Mouse (Mus musculus): ENCODE measurements around the gene Nedd9.
"Not testable (repeated sequence)": the region's sequence is repeated elsewhere in the genome, so short reads cannot be mapped to it uniquely, and the experiment has no call there.

Nedd9 gene

DNA sequence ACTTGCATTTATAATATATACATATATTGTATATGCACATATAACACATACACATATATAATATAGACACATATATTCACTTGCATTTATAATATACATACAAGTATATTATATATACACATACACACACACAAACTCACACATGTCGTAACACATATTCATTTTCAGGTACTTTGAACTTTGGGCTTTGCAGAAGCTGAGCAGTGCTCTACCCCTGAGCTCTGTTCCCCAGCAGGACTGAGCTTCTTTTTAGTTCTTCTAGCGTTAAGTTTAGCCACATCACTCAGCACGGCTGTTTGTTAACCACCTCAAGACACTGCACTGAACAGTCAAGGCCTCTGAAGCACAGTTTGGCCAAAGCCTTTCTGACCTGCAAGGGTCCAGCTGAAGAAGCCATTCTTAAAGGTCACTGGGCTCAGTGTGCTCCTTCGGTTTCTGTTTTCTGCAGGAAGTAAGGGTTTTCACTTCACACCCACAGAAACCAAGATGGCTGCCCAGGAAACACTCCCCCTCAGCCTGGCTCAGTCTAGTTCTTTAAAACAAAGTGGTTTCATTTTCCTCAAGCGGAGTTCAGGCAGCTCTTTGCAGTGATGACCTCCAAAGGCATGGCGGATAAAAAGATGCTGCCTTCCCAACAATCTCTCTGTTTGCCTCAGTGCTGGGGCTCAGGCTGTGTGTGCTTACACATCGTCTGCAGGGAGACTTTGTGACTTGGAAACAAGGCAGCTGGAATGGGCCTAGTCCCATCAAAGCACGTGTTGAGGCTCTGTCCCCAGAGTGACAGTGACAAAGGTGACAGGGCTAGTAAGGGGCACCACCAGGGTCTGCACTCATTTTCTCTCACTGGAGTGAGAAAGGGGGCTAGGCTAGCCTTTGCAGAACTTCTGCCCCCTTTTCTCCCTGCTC, 114.4 kb downstream of the Nedd9 start:
- peak in 1 of 2 experiments; percentile 22 for DNase-seq (ENCODE audit: low spot score in 2 of 2)

DNA sequence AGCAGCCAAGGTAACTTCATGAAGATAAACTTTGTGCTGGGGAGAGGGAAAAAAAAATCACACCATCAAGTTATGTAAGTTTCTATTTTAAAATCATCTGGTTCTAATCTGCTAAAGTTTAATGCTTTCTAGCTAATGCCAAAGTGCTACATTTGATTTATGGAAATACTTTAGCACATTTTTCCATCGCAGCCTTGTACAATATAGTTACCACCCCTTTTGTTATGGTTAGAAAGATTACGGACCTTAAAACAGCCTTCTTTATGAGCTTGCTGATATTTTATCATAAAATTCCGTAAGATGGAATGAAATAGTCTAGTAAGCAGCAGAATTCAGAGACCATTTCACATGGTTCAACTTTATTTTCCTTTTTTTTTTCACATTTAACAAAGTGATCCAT, 115.6 kb downstream of the Nedd9 start:
- no peak for DNase-seq (ENCODE audit: low spot score in 2 of 2)

GRCm38 (mm10) chr13:41368612-41369011, 118.5 kb downstream of the Nedd9 start:
- DNase-seq (ENCODE audit: low spot score in 2 of 2): no peak

DNA sequence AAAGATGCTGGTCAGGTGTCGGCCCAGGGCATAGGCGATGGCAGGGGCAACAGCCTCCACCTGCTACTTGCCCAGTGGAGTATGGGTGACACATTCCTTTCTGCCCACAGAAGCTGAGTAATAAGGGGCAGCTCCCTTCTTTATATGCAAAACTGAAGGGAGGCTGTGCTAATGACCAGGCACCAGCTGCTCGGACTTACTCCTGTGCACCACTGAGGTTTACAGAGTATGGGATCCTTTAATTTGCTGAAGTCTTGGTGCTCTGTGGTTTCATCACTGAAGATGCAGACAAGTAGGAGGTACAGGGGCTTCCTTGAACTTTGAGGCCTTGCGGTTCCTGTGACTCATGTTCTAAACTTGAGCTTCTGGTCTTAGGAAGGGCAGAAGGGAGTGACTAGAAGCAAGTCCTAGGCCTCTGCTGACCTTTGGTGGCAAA, 120.0 kb downstream of the Nedd9 start:
- DNase-seq (ENCODE audit: low spot score in 2 of 2): no peak

DNA sequence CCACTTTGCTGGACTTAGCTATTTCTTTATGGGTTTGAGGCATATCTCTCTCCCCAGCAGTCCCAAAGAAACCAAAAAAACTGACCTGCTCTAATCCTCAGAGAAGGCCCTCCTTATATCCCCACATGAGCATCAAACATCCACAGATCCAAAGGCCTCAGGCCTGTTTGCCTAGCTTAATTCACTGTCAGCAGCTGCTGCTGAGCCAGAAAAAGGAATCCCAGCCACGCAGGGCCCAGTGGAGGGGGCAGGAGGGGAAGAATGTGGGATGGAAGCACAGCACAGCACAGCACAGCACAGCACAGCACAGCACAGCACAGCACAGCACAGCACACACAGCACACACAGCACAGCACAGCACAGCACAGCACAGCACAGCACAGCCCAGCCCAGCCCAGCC, 120.6 kb downstream of the Nedd9 start:
- DNase-seq (ENCODE audit: low spot score in 2 of 2): not testable (repeated sequence)

DNA sequence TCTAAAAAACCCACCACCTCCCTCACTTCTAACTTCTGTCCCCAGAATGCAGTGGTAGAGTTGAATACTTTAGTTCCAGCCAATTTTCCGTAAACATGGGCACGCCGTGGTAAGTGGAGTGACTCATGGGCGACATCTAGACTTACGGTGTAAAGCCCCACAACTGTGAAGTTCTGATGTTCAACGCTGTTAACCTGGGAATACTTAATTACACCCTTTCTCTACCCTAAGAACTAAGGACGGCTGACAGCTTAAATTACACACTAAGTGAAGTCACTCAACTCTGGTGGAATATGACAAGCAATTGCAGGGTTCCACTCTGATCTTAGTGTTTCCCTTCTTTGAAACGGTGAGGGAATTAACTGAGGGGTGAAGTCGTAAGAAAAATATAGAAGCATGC, 122.9 kb downstream of the Nedd9 start:
- DNase-seq (ENCODE audit: low spot score in 2 of 2): no peak

DNA sequence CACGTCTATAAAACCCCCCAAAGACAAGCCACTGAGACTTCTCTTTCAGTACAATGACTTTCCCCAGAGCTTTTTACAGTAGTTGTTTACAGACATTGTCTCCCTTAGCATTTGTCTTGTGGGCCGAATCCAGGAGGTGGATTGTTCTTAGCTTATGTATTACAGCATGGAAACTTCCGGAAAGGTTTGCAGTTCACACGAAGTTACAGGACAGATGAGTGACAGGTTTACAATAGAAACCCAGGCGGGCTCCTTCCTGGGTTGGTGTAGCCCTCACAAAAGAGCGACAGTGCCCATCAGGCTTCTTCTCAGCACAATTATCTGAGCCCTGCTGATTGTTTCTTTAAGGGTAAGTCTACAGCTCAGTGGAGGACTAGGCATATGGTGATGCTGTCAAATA, 124.3 kb downstream of the Nedd9 start:
- no peak for DNase-seq (ENCODE audit: low spot score in 2 of 2)

DNA sequence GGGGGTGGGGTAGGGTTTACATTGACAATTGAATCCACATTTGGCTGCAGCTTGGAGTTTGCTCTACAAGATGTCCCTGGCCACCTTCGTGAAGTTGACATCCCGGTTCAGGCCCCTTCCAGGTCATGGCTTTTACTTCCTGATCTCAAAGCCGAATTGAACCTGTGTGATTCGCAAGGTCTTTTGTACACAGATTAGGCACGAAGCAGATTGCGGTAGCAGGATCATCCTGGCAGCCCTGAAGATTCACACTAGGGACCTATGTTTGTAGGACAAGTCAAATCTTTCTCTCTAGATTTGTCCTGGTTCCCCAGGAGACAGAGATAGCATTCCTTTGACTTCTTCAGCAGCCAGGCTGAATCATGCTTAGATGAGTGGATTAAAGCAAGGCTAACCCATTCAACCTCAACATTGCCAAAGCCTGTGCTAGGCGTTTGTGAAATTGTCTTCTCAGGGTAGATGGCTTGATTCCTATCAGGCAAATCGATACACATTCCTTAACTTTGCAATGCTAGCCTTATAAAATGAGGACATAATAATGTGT, 126.8 kb downstream of the Nedd9 start:
- no peak for DNase-seq (ENCODE audit: low spot score in 2 of 2)

- no peak for DNase-seq (ENCODE audit: low spot score in 2 of 2)
These were observed 127.6 kb downstream of the Nedd9 start for GRCm38 (mm10) chr13:41359330-41360215.

DNA sequence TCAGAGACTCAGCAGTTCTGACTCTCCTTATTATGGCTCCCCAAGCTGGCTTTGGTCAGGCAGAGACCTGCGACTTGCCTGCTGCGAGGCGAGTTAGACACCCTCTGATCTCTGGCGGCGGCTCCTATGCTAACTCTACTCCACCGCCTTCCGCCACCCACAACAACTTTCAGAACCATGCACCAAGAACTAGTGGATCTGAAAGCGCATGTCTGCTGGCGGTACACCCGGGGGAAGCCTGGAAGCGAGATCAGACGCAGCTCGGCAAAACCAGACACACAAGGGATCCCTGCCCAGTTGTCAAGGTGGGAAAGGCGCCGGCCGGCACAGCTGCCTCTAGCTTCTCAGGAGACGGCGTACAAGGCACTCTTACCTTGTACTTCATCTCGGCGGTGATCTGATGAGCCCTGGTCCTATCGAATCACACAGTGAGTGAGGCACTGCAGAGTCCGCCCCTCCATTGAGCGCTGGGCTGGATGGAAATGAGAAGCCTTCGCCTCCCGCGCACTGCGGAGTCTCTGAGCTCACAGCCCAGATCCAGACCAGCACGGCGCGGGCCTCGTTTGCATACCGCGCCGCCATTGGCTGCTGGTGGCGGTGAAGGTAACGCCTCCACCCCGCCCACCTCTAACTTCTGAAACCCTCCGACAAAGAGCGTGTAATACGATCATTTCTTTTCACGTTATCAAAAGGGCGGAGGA, 128.5 kb downstream of the Nedd9 start:
- DNase-seq (ENCODE audit: low spot score in 2 of 2): peak; percentile 74 to 78

DNA sequence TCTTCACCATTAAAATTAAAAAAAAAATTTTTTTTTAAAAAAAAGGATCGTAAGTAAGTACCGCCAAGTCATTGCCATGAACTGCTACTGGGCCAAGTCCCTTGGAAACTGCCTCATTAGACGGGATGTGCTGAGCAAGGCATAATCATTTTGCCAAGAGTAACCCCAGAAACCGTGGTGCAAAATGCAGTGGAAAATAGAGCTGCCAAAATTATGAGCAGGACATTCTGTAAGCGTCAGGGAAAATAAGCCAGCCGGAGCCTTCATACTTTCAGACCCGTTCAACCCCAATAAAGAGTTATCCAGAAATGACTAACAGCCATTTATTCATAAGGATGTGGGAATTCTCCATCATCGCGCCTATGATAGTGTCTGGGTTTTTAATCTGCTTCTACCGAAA, 129.2 kb downstream of the Nedd9 start:
- DNase-seq (ENCODE audit: low spot score in 2 of 2): no peak

GRCm38 (mm10) chr13:41357586-41357985, 129.6 kb downstream of the Nedd9 start:
- no peak for DNase-seq (ENCODE audit: low spot score in 2 of 2)

GRCm38 (mm10) chr13:41357161-41357560, 130.0 kb downstream of the Nedd9 start:
- no peak for DNase-seq (ENCODE audit: low spot score in 2 of 2)

GRCm38 (mm10) chr13:41355552-41355951, 131.6 kb downstream of the Nedd9 start:
- no peak for DNase-seq (ENCODE audit: low spot score in 2 of 2)

GRCm38 (mm10) chr13:41354591-41354990, 132.6 kb downstream of the Nedd9 start:
- no peak for DNase-seq (ENCODE audit: low spot score in 2 of 2)

GRCm38 (mm10) chr13:41353676-41354075, 133.5 kb downstream of the Nedd9 start:
- DNase-seq (ENCODE audit: low spot score in 2 of 2): no peak

DNA sequence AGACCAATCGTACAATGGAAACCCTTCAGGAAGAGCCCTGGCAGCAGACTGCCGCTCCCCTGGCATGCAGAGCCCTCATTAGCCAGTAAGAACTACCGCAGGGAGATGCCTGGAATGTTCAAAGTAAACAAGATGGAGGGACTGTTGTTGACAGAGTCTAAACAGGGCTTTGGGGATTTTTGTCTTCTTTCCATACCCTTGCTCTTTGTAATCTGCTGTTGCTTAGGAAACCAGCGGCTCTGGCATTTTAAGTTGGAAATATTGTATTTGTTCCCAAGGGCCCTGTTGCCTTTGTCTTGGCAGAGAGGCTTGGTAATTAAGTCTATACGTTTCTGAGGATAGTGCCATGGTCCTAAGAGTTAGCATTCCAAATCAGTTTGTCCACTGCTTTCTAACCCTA, 134.8 kb downstream of the Nedd9 start:
- DNase-seq (ENCODE audit: low spot score in 2 of 2): no peak

GRCm38 (mm10) chr13:41350589-41350988, 136.6 kb downstream of the Nedd9 start:
- DNase-seq (ENCODE audit: low spot score in 2 of 2): no peak

GRCm38 (mm10) chr13:41349770-41350169, 137.4 kb downstream of the Nedd9 start:
- no peak for DNase-seq (ENCODE audit: low spot score in 2 of 2)

DNA sequence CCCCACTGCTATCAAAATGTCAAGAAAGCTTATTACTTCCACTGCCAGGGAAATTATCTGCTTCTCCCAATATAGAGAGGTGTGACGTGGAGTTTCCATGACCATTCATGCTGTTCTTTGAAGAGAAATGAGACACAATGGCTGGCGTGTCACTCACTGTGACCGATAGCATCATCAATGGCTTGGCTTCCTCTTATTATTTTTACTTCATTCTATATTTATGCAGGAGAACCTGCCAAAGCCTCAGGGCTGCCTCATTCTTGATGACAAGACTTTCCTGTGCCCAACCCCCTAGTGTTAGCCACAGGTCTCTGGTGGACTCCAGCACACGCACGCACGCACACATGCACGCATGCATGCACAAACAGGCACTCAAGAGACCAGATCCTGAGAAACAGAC, 141.4 kb downstream of the Nedd9 start:
- DNase-seq (ENCODE audit: low spot score in 2 of 2): no peak

DNA sequence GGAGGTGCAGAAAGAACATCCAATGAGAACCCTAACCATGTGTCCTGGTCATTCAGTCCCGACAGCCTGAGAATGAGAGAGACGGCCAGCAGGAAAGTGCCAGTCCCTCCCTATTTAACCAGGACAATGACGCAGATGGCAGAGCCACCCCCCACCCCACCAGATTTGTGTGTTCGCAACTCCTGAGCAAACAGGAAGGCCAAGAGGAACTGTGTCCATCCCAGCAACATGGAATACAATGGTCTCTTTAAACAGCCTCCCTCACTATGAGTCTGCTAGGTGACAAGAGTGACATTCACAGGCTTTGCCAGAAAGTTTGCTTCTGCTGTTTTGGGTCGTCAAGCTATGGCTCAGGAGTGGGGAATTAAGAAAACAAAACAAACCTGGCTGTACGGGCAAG, 141.9 kb downstream of the Nedd9 start:
- no peak for DNase-seq (ENCODE audit: low spot score in 2 of 2)

DNA sequence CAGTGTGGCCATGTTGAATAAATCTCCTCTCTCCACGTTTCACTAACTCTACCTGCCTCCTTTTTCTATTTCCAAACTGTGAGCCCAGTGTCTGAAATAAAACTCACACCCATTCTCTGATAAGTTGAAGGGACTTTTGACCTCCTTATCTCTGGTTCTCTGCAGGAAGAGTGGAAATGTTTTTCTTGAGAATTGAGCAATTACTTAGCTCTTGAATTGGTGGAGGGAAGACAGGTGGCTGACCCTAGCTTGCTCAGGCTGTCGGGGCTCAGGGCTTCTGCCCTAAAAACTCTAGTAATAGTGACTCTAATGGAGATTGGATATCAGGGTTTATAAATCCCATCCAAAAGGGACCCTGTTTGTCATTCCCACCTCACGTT, 143.3 kb downstream of the Nedd9 start:
- DNase-seq (ENCODE audit: low spot score in 2 of 2): no peak

Measured in spleen, postnatal 14 days (tissue).